Comparison of ENCODE assay signal across 13 mouse cellular contexts in the genomic region with DNA sequence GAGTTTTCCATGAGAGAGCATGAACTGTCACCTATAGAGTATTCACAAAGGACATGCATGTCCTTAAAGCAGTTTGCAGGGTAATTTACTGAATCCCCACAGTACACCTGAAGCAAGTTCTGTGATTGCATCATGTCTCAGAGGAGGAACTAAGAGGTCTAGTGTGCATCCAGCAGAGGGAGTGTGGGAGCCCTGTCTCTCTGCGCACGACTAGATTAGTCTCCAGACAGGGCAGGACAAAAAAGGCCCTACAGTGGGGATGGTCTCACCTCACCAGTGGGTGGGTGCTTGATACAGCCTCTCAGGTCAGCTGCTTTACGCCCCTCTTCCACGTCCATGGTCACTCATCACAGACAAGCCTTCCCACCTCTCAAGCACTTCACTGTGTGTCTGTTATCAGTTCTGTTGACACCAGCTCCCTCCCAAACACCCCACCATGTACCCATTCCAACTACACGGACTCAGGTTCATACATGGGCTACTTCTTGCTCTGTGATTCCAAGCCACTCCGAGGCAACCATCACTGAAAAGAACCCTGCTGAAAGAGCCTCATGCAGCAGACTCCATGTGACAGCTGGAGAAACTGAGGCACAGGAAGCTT. TPM values are rescaled to one million over a fixed set of nuclear protein-coding genes. Genes with fewer than 3 reads are reported as not detected.
DNase-seq lines count a peak whose midpoint lies in the region; ATAC-seq lines count a peak whose summit lies in the region.
"Had no signal": no experiment of that assay in that cellular context is flagged by ENCODE, and none has a peak within 500 bp of the region (broad histone marks: within the 10 kb centered on the region; RNA-seq: fewer than 3 reads in every experiment).

No protein-coding gene starts in this region.

- peak; percentile 68 for DNase-seq in adrenal gland, postnatal 10 days
- DNase-seq in adrenal gland, adult 18-20 months (ENCODE audit: low spot score in 2 of 2), result no peak
- DNase-seq in kidney, postnatal 10 days, result peak; percentile 71
- peak; percentile 33 for DNase-seq in urinary bladder, postnatal 25 days (ENCODE audit: low spot score)
- no peak for DNase-seq in urinary bladder, postnatal 10 days (ENCODE audit: low spot score)
- DNase-seq: B cell, adult 2 months had no signal

- no peaks in the 10 kb centered on the region for H3K9me3 ChIP-seq in kidney, embryonic 14.5 days (ENCODE audit: control insufficient read depth, low read length)
- H3K9me3 ChIP-seq in forebrain, embryonic 16.5 days (ENCODE audit: control insufficient read depth, low read length), result no peaks in the 10 kb centered on the region
- H3K9me3 ChIP-seq: limb, embryonic 13.5 days; neural tube, embryonic 13.5 days had no signal

- H3K4me3 ChIP-seq in kidney, embryonic 14.5 days (ENCODE audit: low read length), result no peak overlapping the region
- H3K4me3 ChIP-seq in forebrain, embryonic 16.5 days (replicated peaks; ENCODE audit: low read length), result no peak overlapping the region
- H3K4me3 ChIP-seq: limb, embryonic 13.5 days; neural tube, embryonic 13.5 days had no signal

- H3K27ac ChIP-seq in kidney, embryonic 14.5 days (ENCODE audit: low read depth, low read length), result no peak overlapping the region
- H3K27ac ChIP-seq in forebrain, embryonic 16.5 days (ENCODE audit: low read length), result no peak overlapping the region
- H3K27ac ChIP-seq: limb, embryonic 13.5 days; neural tube, embryonic 13.5 days had no signal

- peaks cover 9% of the 10 kb centered on the region for H3K4me1 ChIP-seq in kidney, embryonic 14.5 days (ENCODE audit: control insufficient read depth, insufficient read depth, low read length)
- H3K4me1 ChIP-seq in forebrain, embryonic 16.5 days (replicated peaks; ENCODE audit: control insufficient read depth, insufficient read depth, low read length), result peaks cover 6% of the 10 kb centered on the region

- H3K27me3 ChIP-seq in kidney, embryonic 14.5 days (ENCODE audit: control insufficient read depth, insufficient read depth, low read length), result no peaks in the 10 kb centered on the region
- H3K27me3 ChIP-seq in forebrain, embryonic 16.5 days (replicated peaks; ENCODE audit: control insufficient read depth, insufficient read depth, low read length), result no peaks in the 10 kb centered on the region
- H3K27me3 ChIP-seq: limb, embryonic 13.5 days; neural tube, embryonic 13.5 days had no signal

- H3K4me2 ChIP-seq in kidney, embryonic 14.5 days (replicated peaks; ENCODE audit: low read depth, low read length), result no peak overlapping the region
- no peak overlapping the region for H3K4me2 ChIP-seq in forebrain, embryonic 16.5 days (ENCODE audit: low read length)
- H3K4me2 ChIP-seq: limb, embryonic 13.5 days; neural tube, embryonic 13.5 days had no signal

- H3K9ac ChIP-seq in kidney, embryonic 14.5 days (ENCODE audit: low read depth, low read length), result no peak overlapping the region
- no peak overlapping the region for H3K9ac ChIP-seq in forebrain, embryonic 16.5 days (replicated peaks; ENCODE audit: low read depth, low read length)
- H3K9ac ChIP-seq: limb, embryonic 13.5 days; neural tube, embryonic 13.5 days had no signal

- 65% methylated on average over 6 of the region's 6 CpGs for WGBS in kidney, embryonic 14.5 days
- 60% methylated on average over 6 of the region's 6 CpGs for WGBS in forebrain, embryonic 16.5 days

- H3K36me3 ChIP-seq in kidney, embryonic 14.5 days (ENCODE audit: control insufficient read depth, insufficient read depth, low read length), result no peaks in the 10 kb centered on the region
- no peaks in the 10 kb centered on the region for H3K36me3 ChIP-seq in forebrain, embryonic 16.5 days (ENCODE audit: control insufficient read depth, insufficient read depth)
- H3K36me3 ChIP-seq: limb, embryonic 13.5 days; neural tube, embryonic 13.5 days had no signal

- no peak for ATAC-seq in kidney, embryonic 14.5 days (ENCODE audit: low FRiP score, low TSS enrichment)
- no peak for ATAC-seq in CD4-positive, CD25-positive, alpha-beta regulatory T cell, adult 4 months
- no peak for ATAC-seq in forebrain, embryonic 16.5 days

RNA-seq across cellular contexts. Expression of a gene that starts 25.7 kb away (rescaled TPM):
- 10 to 100 TPM; 14.9 to 18.5 TPM for total RNA-seq in adrenal gland, postnatal 10 days (2021)
- 10 to 100 TPM; 11.1 to 65.3 TPM for total RNA-seq in adrenal gland, adult 18-20 months (2021)
- not detected in 2 replicates for polyA plus RNA-seq in kidney, embryonic 14.5 days (2014; fragmentation: Nextera tagmentation; extraction: Ambion mirVana)
- polyA plus RNA-seq in CD4-positive, CD25-positive, alpha-beta regulatory T cell, adult 4 months (2017; shearing (Covaris generic)), result not detected
- not detected in 2 replicates for polyA plus RNA-seq in forebrain, embryonic 16.5 days (2015; fragmentation: Nextera tagmentation; extraction: Ambion mirVana)
- total RNA-seq: hematopoietic stem cell, adult 5-6 weeks had no signal
- polyA plus RNA-seq: limb, embryonic 13.5 days; neural tube, embryonic 13.5 days; thymus, postnatal 0 days had no signal

RNA-seq across cellular contexts. Expression of a gene that starts 31.6 kb away (rescaled TPM):
- 100 to 1,000 TPM in 1 of 2 experiments, 10 to 100 TPM in 1; 34.3 to 233 TPM for total RNA-seq in adrenal gland, postnatal 10 days (2021)
- 1 to 10 TPM; 4.7 to 7.8 TPM for total RNA-seq in adrenal gland, adult 18-20 months (2021)
- polyA plus RNA-seq in kidney, embryonic 14.5 days (2014; fragmentation: Nextera tagmentation; extraction: Ambion mirVana), result 0.60 and 0.69 TPM in 2 replicates
- not detected for polyA plus RNA-seq in CD4-positive, CD25-positive, alpha-beta regulatory T cell, adult 4 months (2017; shearing (Covaris generic))
- polyA plus RNA-seq in forebrain, embryonic 16.5 days (2015; fragmentation: Nextera tagmentation; extraction: Ambion mirVana), result 0.91 TPM in 1 of 2 replicates, not detected in the other
- total RNA-seq: hematopoietic stem cell, adult 5-6 weeks had no signal

Comparison
In these comparisons a context has a peak if more than half of its experiments do, and no peak if none do; other contexts are left out.
1. DNase-seq: peak in adrenal gland, postnatal 10 days (single experiment), kidney, postnatal 10 days (single experiment) and urinary bladder, postnatal 25 days (single experiment); none in adrenal gland, adult 18-20 months (0 of 2) and urinary bladder, postnatal 10 days (single experiment).